Mouse (Mus musculus) adrenal gland (tissue): Measurements from ENCODE around the gene 1110032F04Rik.

ENCODE experiments used
- intact Hi-C: fragments of 180-260 bp; cut with DNase I; formaldehyde crosslinking; loops from one replicate; pipeline ENCODE4 v1.15.1; 2025

The 1110032F04Rik gene

DNA sequence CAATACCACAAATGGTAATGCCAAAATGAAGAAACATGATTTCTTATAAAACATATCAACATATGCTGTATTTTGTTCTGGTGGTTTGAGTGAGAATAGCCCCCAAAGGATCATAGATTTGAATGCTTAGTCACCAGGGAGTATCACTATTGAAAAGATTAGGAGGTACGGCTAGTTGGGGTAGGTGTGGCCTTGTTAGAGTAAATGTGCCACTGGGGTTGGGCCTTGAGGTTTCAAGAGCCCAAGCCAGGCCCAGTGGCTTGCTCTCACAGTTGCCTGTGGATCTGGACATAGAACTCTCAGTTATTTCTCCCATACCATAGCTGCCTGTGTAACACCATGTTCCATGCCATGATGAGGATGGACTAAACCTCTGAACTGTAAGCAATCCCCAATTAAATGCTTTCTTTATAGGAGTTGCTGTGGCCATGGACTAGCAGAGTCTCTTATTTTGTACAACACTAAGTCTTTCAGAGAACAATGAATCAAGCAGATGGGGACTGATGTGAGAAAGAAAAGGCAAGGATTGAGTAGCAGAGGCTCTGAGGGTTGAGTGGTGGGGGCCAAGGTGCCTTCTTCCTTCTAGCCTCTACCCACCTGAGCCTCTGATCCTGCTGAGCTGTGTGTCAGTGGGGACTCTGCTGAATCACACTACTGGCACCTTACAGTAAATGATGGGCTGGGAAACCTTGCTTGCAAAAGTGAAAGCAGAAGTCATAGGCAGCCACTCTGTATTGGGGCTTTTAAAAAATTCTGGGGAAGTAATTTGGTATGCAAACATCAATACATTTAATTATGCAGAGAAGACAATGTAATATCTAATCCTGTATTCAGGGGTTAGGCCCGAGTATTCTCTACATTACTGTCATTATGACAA, 35.8 kb downstream of the 1110032F04Rik start:
- intact Hi-C loops = no loop called here

- intact Hi-C loops = no loop called here
Measured at GRCm38 (mm10) chr3:68907509-68907908, 38.1 kb downstream of the 1110032F04Rik start.
